Mouse (Mus musculus) midbrain, embryonic 12.5 days (tissue): ENCODE measurements around the gene Mcur1. TPM values are rescaled to one million over a fixed set of nuclear protein-coding genes. Genes with fewer than 3 reads are reported as not detected.

Experiments used
- ATAC-seq: fragments of 200-750 bp; cut with Nextera tagmentation; 2 replicates; pipeline ENCODE4 v1.8.0; 2017; ENCODE audit warnings: low read depth, moderate TSS enrichment, moderate library complexity; ENCODE audit not compliant: low FRiP score
- H3K27ac ChIP-seq: fragments of 300-500 bp; sonication (generic); replicated peaks from 2 replicates; pipeline ENCODE4 v1.5.1; 2016; ENCODE audit warnings: mild to moderate bottlenecking
- H3K27me3 ChIP-seq: fragments of 300-500 bp; sonication (generic); 2 replicates; pipeline ENCODE4 v1.6.1; 2016; ENCODE audit warnings: mild to moderate bottlenecking
- H3K36me3 ChIP-seq: fragments of 300-500 bp; sonication (generic); 2 replicates; pipeline ENCODE4 v1.6.1; 2016
- H3K4me1 ChIP-seq: fragments of 300-500 bp; sonication (generic); 2 replicates; pipeline ENCODE4 v1.6.1; 2016
- H3K4me2 ChIP-seq: fragments of 300-500 bp; sonication (generic); replicated peaks from 2 replicates; pipeline ENCODE4 v1.6.1; 2016; ENCODE audit warnings: mild to moderate bottlenecking, moderate library complexity
- H3K4me3 ChIP-seq: fragments of 300-500 bp; sonication (generic); 2 replicates; pipeline ENCODE4 v1.5.1; 2016; ENCODE audit warnings: mild to moderate bottlenecking
- H3K9ac ChIP-seq: fragments of 300-500 bp; sonication (generic); replicated peaks from 2 replicates; pipeline ENCODE4 v1.6.1; 2016; ENCODE audit warnings: mild to moderate bottlenecking, moderate library complexity
- H3K9me3 ChIP-seq: fragments of 300-500 bp; sonication (generic); 2 replicates; pipeline ENCODE4 v1.6.1; 2016; ENCODE audit warnings: mild to moderate bottlenecking
- WGBS: fragments of 180-500 bp; shearing (Covaris S2); methylation state at CpG from one replicate; pipeline ENCODE4 v1.1.7; 2016; 5-methylcytosine and 5-hydroxymethylcytosine counted together
- polyA plus RNA-seq: library from polyadenylated mRNA; unstranded; fragments of >200 nt; fragmentation: Nextera tagmentation; extraction: Ambion mirVana; gene quantifications from 2 replicates; pipeline ENCODE4 v1.2.1, GENCODE M21; 2016

Mcur1 gene
- polyA plus RNA-seq, 1 experiment from 2014 or later = 12.9 TPM

- WGBS = 91% methylated on average over 14 of the region's 14 CpGs
- ATAC-seq = no peak
- Histone ChIP-seq H3K36me3 (peaks cover 9% of the 10 kb centered on the region; the same call in 1 of the 2 replicates), H3K4me3 (no peak overlapping the region), H3K4me1 (peaks cover 19% of the 10 kb centered on the region; the same call in 1 of the 2 replicates), H3K4me2 (no peak overlapping the region), H3K9me3 (no peaks in the 10 kb centered on the region), H3K9ac (no peak overlapping the region), H3K27me3 (no peaks in the 10 kb centered on the region), H3K27ac (no peak overlapping the region)
Measured at GRCm38 (mm10) chr13:43540205-43540815, 19.7 kb downstream of the Mcur1 start.

GRCm38 (mm10) chr13:43539409-43539808 is 20.6 kb downstream of the Mcur1 start:
- Histone ChIP-seq H3K36me3 (peaks cover 8% of the 10 kb centered on the region; the same call in 1 of the 2 replicates), H3K9ac (no peak overlapping the region), H3K27ac (no peak overlapping the region), H3K27me3 (no peaks in the 10 kb centered on the region), H3K4me2 (no peak overlapping the region), H3K4me3 (no peak overlapping the region), H3K9me3 (no peaks in the 10 kb centered on the region), H3K4me1 (peaks cover 19% of the 10 kb centered on the region; the same call in 1 of the 2 replicates)
- whole genome bisulfite sequencing = 95% methylated on average over 3 of the region's 3 CpGs
- ATAC-seq = no peak

GRCm38 (mm10) chr13:43537854-43538253 is 22.1 kb downstream of the Mcur1 start:
- Histone ChIP-seq H3K4me2 (no peak overlapping the region), H3K27me3 (no peaks in the 10 kb centered on the region), H3K9me3 (no peaks in the 10 kb centered on the region), H3K4me3 (no peak overlapping the region), H3K9ac (no peak overlapping the region), H3K36me3 (no peaks in the 10 kb centered on the region), H3K27ac (no peak overlapping the region), H3K4me1 (peaks cover 31% of the 10 kb centered on the region; the same call in 1 of the 2 replicates)
- no peak for ATAC-seq
- WGBS = 77% methylated on average over 6 of the region's 6 CpGs

DNA sequence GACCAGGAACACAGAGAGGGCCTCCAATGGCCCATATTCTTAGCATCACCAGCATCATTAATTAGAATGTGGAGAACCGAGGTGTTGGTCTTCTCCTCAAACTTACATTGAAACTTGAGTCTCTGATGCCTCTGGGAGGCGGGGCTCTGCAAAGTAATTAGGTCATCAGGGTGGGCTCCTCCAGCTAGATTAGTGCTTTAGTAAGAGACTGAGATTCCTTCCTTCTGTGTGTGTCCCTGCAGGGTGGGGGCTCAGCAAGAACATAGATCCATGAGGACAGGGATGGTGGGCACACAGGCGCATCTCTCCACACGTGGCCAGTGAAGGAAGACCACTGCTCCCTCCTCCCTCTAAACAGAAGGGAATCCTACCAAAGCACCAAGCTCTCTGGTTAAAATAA is 26.0 kb downstream of the Mcur1 start:
- 82% methylated on average over 4 of the region's 4 CpGs for WGBS
- no peak for ATAC-seq

DNA sequence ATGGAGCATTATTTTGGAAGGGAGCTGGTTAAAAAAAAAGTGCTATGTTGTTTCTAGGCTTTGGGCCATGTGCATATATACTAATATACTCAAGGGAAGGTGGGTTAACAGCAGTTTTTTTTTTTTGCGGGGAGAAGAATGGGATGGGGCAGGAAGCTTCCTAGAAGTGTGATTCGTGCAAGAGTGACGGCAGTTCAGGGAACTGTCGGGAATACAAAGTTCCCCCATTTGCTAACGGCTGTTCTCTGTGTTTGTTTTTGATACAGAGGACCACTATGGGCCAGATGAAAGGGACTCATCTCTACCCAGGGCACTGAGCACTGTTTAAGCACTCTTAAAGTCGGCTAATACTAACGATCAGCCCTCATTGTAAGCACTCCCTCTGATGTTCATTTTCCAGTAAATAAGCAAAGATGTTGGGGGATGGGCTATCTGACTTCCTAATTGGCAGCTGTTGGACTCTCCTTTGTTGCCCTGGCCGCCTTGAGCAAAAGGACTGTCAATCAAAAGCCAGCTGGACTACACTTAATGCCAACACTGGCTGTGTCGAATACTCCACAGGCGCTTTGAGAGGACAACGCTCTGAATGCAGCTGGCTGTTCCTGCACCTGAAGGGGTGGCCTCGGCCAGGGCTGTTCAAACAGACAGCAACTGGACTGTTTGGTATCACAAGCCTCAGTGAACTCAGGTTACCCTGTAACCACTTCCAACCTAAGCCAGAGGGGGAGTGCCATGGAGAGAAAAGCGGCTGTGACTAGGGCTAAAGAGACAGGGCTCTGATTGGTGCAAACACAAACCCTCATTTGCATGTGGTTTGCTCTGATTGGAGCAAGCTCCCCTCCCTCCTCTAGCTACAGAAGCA is 28.9 kb downstream of the Mcur1 start:
- peaks cover 38% of the 10 kb centered on the region for H3K4me1 ChIP-seq
- H3K9me3 ChIP-seq = no peaks in the 10 kb centered on the region
- peaks cover 4% of the 10 kb centered on the region; the same call in 1 of the 2 replicates for H3K27me3 ChIP-seq
- no peak overlapping the region for H3K4me3 ChIP-seq
- H3K9ac ChIP-seq = no peak overlapping the region
- H3K27ac ChIP-seq = peak overlapping the region; percentile 89
- no peaks in the 10 kb centered on the region for H3K36me3 ChIP-seq
- peak overlapping the region; percentile 35 for H3K4me2 ChIP-seq
- ATAC-seq = peak; percentile 95
- 11% methylated on average over 13 of the region's 13 CpGs for WGBS

More for the DNA sequence above, 26.0 kb downstream of the Mcur1 start:
- Histone ChIP-seq H3K4me1 (peaks cover 38% of the 10 kb centered on the region), H3K9me3 (no peaks in the 10 kb centered on the region), H3K4me3 (no peak overlapping the region), H3K27me3 (peaks cover 4% of the 10 kb centered on the region; the same call in 1 of the 2 replicates), H3K4me2 (no peak overlapping the region), H3K27ac (no peak overlapping the region), H3K9ac (no peak overlapping the region), H3K36me3 (no peaks in the 10 kb centered on the region)

DNA sequence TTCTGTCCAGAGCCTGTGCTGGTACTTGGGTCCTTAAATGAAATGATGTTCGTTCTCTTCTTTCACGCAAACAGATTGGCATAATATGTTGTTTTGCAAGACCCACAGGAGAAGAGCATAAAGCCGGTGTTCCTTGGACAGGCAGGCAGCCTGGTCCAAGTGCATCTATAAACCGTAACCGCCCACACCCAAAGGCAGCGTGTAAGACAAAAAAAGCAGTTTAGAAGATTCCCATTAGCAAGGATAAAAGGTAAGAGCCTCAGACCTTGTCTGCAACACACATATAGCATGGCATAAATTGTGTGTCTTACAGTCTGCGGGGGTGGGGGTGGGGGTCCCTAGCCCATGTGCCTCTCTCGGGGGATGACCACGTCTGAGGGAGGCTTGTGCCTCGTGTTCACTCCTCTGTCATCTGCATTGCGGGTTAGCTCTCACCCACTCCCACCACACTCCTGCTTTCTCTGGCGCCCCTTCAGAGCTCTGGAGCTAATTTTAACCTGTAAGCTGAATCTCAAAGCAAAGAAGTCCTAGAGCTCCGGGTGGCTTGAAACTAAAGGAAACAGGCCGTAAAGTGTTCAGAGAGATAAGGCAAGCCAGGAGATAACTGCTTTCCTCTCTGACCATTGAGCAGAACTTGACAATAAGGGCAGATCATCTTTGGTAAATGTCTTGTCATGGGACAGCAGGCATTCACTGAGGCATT is 29.7 kb downstream of the Mcur1 start:
- H3K36me3 ChIP-seq = no peaks in the 10 kb centered on the region
- peak overlapping the region; percentile 35 for H3K4me2 ChIP-seq
- no peak overlapping the region for H3K4me3 ChIP-seq
- H3K4me1 ChIP-seq = peaks cover 46% of the 10 kb centered on the region
- no peak overlapping the region for H3K9ac ChIP-seq
- no peak for ATAC-seq
- H3K9me3 ChIP-seq = no peaks in the 10 kb centered on the region
- peaks cover 4% of the 10 kb centered on the region; the same call in 1 of the 2 replicates for H3K27me3 ChIP-seq
- H3K27ac ChIP-seq = peak overlapping the region; percentile 89
- WGBS = 58% methylated on average over 14 of the region's 14 CpGs

GRCm38 (mm10) chr13:43526289-43526688 is 33.7 kb downstream of the Mcur1 start:
- H3K9ac ChIP-seq = no peak overlapping the region
- peaks cover 36% of the 10 kb centered on the region for H3K4me1 ChIP-seq
- H3K36me3 ChIP-seq = no peaks in the 10 kb centered on the region
- no peak overlapping the region for H3K4me3 ChIP-seq
- WGBS = 76% methylated on average over 5 of the region's 5 CpGs
- H3K27me3 ChIP-seq = peaks cover 4% of the 10 kb centered on the region; the same call in 1 of the 2 replicates
- no peak overlapping the region for H3K27ac ChIP-seq
- no peak overlapping the region for H3K4me2 ChIP-seq
- ATAC-seq = no peak
- 0 out of 2 replicates have a peak, but pooled peaks cover 4% of the 10 kb centered on the region for H3K9me3 ChIP-seq

DNA sequence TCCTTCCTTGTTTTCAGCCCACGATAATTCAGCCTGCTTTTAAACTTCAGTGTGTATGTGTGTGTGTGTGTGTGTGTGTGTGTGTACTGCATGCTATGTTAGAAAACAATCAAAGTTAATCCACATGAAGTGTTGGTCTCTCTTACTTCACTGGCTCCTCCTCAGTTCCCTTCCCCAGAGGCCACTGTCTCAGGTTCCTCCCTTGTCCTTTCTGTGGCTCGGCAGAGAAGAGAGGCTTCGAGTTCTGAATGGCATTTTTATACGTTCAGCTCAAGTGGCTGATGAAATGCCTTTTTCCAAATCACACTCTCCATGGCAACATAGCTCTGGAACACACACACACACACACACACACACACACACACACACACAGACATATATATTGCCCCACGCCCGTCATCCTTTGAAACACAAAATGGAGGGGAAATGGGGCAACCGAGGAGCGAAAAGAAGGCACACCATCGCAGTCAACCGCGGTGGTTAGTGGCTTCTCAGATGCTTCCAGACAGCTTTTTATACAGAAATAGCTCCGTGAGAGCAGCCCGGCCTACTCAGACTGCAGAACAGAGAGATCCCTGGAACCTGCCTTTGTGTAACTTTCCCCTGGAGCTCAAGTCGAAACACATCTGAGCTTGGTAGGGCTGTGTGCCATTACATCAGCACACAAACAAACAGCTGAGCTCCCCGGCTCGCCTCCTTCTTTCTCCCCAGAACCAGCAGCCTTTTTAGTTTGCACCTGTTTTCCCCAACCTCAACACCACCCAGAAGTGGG is 34.4 kb downstream of the Mcur1 start:
- H3K4me3 ChIP-seq = no peak overlapping the region
- H3K9me3 ChIP-seq = 0 out of 2 replicates have a peak, but pooled peaks cover 4% of the 10 kb centered on the region
- no peaks in the 10 kb centered on the region for H3K36me3 ChIP-seq
- H3K27ac ChIP-seq = peak overlapping the region; percentile 64
- H3K4me1 ChIP-seq = peaks cover 29% of the 10 kb centered on the region
- H3K4me2 ChIP-seq = no peak overlapping the region
- H3K9ac ChIP-seq = no peak overlapping the region
- 49% methylated on average over 16 of the region's 16 CpGs for WGBS
- ATAC-seq = peak; percentile 59; the same call in 1 of the 2 replicates
- peaks cover 4% of the 10 kb centered on the region; the same call in 1 of the 2 replicates for H3K27me3 ChIP-seq

DNA sequence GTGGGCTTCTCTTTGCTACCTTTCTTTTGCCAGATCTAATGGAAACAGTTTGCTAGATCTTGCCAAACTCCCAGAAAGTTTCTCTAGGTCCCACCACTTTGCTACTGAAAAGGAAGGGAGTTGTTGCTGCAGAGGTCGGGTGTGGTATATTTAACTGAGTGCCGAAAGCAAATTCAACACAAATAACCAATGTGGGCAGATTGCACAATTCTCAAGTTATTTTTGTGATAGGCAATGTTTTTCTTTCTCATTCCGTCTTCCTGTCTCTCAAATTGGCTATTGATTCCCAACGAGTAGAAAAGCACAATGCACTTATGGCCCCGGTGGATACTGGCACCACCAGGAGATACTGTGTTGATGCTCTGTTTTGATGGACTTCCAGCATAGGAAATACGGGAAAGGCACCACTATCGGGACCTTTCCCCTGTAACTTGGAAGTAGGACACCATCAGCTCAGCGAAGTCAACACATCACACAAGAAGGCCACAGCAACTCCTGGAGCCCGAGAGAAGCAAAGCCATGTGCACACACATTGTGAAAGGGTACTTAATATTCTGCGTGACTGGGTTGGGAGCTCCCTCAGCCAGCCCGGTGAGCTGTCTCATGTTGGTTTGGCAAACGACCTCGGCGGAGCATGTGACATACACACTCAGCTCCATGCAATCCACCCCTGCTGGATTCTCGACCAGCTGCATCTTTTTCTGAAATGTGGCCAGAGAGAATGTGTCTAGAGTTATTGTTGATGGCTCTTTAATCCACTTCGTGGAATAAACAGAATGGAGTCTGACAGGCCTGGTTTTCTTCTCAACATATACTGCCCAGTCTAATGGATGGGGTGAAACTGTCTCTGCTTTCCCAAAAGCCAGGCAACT is 35.3 kb downstream of the Mcur1 start:
- ATAC-seq = peak; percentile 47; the same call in 1 of the 2 replicates
- 65% methylated on average over 16 of the region's 16 CpGs for WGBS
- H3K27ac ChIP-seq = peak overlapping the region; percentile 64
- H3K27me3 ChIP-seq = peaks cover 4% of the 10 kb centered on the region; the same call in 1 of the 2 replicates
- 0 out of 2 replicates have a peak, but pooled peaks cover 4% of the 10 kb centered on the region for H3K9me3 ChIP-seq
- H3K4me1 ChIP-seq = peaks cover 23% of the 10 kb centered on the region
- H3K36me3 ChIP-seq = no peaks in the 10 kb centered on the region
- H3K4me2 ChIP-seq = no peak overlapping the region
- H3K9ac ChIP-seq = no peak overlapping the region
- H3K4me3 ChIP-seq = no peak overlapping the region

DNA sequence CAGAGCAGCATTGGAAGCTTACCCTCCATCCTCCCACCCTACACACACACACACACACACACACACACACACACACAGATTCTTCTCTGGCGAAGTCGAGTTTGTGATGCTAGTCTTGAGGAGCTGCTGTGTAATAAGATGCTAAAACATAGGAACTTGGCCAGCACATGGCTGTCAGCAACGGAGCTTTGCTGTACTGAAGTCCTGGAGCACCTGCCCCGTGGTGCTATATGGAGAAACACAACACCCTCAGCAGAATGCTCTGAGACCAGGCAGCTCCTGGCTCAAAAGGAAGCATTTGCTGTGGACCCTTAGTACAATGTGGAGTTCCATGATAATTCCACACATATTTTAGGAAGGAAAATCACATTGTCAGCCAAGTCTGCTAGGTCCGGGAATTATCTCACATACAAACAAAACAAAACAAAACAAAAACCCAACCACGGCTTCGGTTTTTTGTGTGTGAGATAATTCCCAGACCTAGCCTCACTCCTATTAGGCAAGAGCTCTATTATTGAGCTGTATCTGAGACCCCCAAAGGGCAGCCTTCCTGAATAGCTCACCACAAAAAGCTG is 36.0 kb downstream of the Mcur1 start:
- H3K9ac ChIP-seq = no peak overlapping the region
- peaks cover 23% of the 10 kb centered on the region for H3K4me1 ChIP-seq
- ATAC-seq = no peak
- H3K4me3 ChIP-seq = no peak overlapping the region
- no peak overlapping the region for H3K27ac ChIP-seq
- H3K4me2 ChIP-seq = no peak overlapping the region
- H3K9me3 ChIP-seq = 0 out of 2 replicates have a peak, but pooled peaks cover 4% of the 10 kb centered on the region
- 58% methylated on average over 7 of the region's 7 CpGs for WGBS
- no peaks in the 10 kb centered on the region for H3K27me3 ChIP-seq
- no peaks in the 10 kb centered on the region for H3K36me3 ChIP-seq
